Mouse (Mus musculus) activated CD4-positive, CD25-positive, alpha-beta regulatory T cell, adult 4 months (primary cell): Measurements from ENCODE around the gene Piezo1. TPM values are rescaled to one million over a fixed set of nuclear protein-coding genes. Genes with fewer than 3 reads are reported as not detected.

Experiments used
- ATAC-seq: one replicate; pipeline ENCODE4 v1.8.0; 2017
- polyA plus RNA-seq, 2 experiments: library from polyadenylated mRNA; unstranded; fragments of 100-300 nt; shearing (Covaris generic); gene quantifications; one replicate each; pipeline ENCODE4 v1.2.1; 2017

The Piezo1 gene
- polyA plus RNA-seq, 2 experiments from 2014 or later, result 11.8 to 22.2 TPM

DNA sequence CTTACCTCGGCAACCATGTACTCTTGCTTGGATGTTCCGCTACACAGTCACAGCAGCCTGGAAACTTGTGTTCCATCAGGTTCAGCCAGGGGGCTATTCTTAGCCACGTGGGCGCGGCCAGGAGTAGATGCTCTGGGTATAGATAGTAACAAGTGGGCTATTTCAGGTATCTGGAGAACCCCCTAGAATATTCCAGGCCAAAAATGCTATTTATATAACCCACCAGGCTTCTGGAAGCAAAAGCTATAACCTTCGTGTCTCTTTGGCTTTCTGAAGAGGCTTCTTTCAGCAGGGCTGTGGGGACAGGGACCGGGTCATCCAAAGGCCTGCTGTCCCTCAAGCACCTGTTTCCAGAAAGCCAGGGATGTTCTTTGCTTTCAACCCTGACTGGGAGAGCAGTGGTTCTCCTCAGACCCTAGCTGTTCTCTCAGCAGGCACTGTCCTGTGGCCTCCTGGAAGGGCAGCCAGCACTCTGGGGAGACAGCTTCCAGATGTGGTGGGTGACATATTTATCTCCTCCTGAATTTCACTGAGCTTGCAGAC, 99.9 kb downstream of the Piezo1 start:
- no peak for ATAC-seq

DNA sequence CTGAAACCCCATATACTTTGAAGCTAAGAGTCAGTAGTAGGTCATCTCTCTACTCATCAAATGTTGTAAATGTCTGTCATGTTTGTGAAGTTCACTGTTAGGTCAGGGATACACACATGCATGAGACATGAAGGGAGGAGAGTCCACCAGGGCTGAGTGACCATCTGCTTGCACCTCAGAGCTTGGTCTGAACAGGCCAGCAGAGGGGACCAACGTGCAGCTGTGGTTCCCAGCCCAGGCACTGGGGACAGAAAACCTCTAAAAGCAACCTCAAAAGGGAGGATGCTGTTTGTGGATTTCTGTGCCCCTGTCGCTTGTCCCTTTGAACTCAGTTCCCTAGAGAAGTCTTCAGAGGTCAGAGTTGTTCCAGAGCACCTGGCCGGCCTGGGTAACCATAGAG, 105.9 kb downstream of the Piezo1 start:
- ATAC-seq, result no peak

DNA sequence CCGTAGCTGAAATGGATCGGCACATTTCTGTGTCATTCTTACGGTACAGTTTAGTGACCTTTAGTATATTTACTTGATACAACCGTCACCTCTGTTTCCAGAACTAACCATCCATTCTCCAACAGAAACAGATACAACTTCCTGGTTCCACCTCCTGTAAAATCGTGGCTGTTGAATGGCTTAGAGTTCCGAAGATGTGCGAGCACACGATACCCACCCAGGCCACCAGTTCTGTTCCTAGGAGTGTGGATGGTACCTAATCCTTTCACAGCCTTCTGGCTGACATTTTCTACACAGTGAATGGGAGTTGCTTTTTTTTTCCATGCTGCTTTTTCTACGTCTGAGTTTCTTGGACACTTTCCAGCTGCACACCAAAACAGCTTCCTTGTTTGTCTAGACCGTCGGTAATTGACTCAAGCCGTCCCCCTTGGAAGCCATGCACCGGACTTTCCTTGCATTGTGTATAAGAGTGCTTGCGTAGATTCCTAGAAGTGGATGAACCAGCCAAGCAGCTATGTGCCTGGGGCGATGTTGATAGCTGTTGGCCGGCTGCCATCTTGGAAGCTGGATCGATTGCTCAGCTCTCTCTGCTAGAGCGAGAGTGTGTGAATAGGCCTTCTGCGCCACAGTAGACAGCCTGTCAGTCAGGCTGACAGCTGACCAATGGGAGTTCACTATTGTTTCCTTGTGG, 106.9 kb downstream of the Piezo1 start:
- peak; percentile 31 for ATAC-seq

DNA sequence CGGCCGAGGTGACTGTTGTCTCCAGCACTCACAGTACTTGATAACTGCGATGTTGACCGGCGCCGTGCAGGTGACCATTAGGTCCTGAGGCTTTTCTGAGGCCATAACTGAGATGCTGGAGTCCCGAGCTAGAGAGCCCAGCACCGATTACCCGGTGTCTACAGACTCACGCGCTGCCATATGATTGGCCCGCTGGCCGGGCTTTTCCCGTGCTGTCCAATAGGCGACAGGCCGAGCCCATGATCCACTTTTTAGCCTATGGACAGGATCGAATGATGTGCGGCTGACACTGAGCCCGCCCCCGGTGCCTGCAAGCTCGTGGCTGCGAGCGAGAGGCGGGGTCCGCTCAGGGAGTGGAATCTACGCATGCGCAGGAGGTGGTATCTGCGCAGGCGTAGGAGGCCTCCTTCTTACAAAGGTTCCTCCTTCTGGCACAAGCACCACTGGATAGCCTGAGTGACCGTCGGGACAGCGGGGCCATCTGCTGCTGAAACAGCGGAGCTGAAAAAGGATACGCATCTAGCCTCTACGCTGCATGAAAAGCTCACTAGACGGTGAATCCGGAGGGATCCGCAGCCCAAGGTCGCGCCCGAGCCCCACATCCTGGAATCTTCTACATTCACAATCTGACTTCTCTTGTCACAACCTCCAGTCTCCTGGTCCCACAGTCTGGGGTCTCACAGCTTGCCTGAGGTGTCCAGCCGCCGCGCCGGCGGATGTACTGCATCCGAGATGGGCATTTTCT, 107.7 kb downstream of the Piezo1 start, which contains the start of gene Mvd:
Gene Mvd, minus strand, starts transcription at position 161 of the 745 bp plus-strand sequence.
- peak; percentile 99 for ATAC-seq

DNA sequence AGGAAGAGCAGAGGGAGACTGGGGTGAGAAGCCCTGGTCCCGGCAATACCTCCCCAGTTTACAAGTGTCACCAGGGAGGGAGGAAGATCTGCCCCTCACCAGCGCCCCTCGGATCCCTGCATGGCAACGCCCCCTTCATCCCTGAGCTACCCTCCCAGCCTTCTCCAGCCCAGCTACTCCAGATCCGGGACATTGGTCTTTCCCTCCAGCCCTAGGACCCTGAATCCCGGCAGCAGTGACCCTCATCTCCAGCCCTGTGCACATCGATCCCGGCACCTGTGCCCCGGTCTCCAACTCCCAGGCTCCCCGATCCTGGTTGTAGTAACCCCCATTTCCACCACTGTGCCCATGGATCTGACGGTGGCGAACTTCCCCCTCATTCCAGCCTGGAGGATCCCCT, 108.3 kb downstream of the Piezo1 start:
- ATAC-seq, result no peak

DNA sequence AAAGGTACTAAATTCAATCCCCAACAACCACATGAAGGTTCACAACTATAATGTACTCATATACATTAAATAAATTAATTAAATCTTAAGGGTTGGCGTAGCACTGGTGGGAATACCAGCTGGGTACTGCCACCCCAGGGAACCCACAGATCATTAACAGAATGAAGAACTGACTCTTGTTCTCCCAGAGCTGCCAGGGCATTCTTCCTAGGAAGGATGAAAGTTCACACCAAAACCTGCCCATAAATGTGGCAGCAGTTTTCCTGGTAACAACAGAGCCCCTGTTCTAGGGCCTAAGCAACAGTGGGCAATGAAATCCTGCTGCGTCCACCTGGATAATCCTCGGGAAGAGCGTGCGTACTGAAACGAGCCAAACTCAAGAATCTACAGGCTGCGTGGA, 108.8 kb downstream of the Piezo1 start:
- no peak for ATAC-seq

DNA sequence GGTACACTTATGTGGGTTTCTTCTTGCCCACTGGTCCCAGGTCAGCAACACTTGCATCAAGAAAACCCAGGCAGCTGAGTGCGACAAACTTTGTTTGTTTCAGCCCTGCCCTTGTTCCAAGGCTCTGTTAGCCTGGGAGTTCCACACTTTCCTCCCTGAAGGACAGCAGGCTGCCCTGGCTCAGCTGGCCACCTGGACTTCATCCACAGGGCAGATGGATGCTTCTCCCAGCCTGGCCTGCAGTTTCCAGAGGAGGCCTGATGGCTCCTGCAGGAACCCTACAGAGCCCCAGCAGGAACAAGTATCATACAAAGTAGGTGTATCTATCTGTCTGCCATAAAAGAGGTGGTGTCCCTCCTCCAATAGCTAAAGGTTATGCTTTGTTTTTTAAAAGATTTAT, 109.8 kb downstream of the Piezo1 start:
- no peak for ATAC-seq

DNA sequence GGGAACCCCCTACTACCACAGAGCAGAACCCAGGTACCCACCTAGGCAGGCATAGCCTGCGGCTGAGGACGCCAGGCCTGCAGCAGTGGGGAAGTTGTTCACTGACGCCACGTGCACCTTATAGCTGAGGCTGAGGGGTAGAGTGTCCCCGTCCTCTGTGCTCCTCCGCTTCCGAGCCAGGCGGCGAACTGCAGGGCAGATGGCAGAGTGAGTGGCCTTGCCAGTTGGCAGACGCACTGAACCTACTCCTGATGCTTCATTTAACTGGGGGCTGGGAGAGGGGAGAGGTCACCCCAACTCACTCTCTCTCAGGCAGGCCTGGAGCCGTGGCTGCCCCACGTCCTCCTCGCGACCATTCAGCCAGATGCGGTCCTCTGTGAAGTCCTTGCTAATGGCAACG, 111.8 kb downstream of the Piezo1 start:
- ATAC-seq, result no peak

DNA sequence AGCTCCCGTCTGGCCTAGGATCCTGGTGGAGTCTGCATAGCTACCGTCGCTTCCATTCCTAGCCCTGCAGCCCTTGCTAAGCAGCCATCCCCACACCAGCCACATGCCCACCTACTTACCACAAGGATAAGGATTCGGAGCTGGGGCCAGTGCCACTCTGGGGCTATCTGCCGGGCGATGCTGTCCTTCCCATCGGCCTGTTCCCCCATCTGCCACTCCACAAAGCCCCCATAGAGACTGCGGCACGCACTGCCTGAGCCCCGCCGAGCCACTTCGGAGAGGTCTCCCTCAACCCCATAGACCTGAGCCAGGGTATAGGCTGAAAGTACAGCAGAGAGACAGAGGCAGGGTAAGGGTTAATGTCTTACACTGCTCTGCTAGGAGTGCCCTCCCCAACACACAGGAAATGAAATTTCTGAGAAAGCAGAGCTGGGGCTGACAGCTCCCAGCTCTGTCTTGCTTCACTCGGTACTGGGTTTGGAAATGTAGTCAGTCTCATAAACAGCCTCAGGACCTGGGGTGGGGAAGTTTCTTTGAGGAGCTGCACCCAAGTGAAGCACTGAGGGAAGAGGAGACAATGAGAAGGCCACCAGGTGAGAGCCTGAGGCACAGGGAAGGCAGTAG, 113.3 kb downstream of the Piezo1 start:
- ATAC-seq, result peak; percentile 69

DNA sequence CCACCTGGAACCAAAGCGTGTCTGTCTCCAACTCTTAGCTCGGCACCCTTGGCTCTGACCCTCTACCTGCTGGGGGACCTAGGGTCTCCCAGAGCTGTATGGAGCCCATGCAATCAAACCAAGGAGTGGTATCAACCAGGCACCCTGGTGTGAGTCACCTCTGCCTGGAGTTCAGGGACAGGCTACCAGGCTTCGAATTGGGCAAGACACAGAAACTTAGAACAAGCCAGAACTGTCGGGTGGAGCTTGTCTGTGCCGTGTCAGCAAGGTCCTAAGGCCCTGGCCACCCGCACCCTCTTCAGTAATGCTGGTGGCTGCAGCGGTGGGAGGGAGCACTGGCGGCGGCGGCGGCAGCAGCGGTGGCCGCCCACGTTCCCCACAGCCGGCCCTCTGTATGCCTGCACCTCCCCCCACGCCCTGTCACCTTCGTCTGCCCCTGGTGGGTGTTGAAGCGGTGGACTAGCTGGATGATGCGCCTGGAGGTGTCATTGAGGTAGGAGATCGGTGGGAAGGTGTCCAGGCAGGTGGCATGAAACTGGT, 114.5 kb downstream of the Piezo1 start:
- no peak for ATAC-seq

DNA sequence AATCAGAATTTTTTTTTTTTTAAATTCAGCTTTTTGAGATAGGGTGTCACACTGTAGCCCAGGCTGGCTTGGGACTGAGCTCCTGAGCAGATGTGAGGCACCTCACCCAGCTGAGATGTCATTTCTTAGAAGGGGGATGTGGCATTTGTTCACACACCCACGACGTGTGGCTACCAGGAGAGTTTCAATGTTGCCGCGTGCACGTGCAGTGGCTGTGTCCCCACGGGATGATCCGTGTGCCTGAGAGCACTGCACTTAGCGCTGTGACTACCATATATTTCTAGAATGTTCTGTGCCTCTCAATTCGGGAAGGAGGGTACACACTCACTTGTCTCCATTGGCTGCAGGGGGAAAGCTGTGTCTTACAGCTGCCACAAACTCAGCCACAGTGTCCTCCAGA, 115.0 kb downstream of the Piezo1 start:
- peak; percentile 9 for ATAC-seq

DNA sequence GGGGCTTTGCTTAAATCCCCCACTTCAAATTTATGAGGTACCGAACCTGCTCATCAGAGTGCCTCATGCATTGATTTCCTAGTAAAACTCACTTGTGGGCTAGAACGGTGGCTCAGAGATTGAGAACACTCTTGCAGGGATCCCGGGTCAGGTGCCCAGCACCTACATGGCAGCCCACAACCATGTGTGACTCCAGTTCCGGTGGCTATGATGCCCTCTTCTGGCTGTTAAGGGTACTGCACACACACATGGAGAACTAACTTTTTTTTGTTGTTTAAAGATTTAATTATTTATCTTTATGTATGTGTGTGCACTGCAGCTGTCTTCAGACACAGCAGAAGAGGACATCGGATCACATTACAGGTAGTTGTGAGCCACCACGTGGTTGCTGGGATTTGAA, 115.8 kb downstream of the Piezo1 start:
- no peak for ATAC-seq

DNA sequence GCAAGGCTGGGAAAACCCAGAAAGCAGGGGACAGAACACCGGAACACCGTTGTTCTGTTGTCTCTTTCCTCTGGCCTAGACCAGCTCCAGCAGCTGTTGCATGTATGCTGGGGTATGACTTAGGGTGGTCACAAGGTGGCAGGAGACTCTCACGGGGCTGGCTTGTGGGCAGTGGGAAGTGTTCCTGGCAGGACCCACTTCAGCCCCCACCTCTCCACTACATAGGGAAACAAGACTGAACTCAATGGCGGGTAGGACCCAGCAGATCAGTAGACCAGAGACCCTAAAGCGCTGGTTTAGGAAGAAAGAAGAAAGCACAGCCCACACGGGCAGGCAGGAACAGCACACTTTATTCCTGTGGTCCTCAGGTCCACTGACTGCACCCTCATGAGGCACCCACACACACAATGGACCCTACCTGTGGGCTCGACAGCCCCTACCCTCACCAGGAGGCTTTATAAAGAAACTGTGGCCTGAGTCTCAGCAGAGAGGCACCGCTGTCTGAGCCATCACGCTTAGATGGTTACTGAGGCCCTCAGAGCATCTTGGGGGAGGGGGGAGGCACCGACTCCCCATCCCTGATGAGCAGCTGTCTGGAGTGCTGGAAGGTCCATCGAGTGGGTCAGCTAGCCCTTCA, 117.7 kb downstream of the Piezo1 start:
- ATAC-seq, result no peak

DNA sequence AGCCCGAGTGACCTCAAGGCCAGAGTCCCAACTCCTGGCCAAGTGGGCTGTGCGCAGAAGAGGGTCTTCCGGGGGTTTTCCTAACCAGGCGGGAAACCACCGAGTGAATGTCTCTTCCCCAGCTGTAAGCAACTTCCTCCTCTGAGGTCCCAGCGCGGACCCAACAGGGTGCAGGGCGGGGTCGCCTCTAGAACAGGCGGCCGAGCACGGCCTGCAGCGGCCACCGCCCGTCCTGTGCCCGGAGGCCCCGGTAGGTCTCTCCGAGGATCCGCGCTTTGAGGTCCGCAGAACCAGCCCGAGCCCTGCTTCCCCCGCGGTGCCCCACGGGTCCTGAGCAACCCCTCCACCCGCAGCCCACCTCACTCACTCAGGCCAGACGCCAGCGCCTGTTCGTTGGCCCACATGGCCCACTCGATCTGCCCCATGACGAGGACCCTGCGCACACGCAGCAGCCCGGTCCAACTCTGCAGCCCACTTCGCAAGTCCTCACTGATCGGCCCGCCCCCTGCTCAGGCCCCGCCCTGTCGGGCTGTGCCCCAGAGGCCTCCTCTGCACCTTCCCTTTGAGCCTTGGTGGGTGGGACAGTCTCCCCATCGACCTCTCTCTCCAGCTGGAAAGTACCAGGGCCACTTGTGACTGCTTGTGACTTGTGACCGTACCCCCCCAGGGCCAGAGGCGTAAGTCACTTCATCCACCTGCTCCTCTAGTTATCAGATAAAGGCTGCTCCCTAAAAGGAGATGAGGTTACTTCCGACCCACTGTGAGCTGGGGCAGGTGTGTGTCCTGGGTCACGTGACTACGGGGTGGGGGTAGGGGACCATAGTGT, 118.5 kb downstream of the Piezo1 start, which contains the start of gene Cyba:
Gene Cyba, minus strand, starts transcription at position 488 of the 826 bp plus-strand sequence.
- peak; percentile 70 for ATAC-seq

Other genes starting within 250 kb of the Piezo1 start
- gene Trhr2, start 190.6 kb downstream of the Piezo1 start, polyA plus RNA-seq, result not detected
- 10 to 100 TPM; 10.9 to 18.2 TPM for gene Zc3h18, start 174.7 kb downstream of the Piezo1 start, polyA plus RNA-seq
- not detected for gene Il17c, start 129.3 kb downstream of the Piezo1 start, polyA plus RNA-seq
- gene Cyba, start 118.4 kb downstream of the Piezo1 start, polyA plus RNA-seq, result 100 to 1,000 TPM; 750 to 796 TPM
- 10 to 100 TPM; 14.8 to 15.1 TPM for gene Mvd, start 107.9 kb downstream of the Piezo1 start, polyA plus RNA-seq
- gene Snai3, start 90.6 kb downstream of the Piezo1 start, polyA plus RNA-seq, result 1 to 10 TPM; 3.2 to 5.1 TPM
- 10 to 100 TPM; 35.0 to 36.0 TPM for gene Rnf166, start 75.3 kb downstream of the Piezo1 start, polyA plus RNA-seq
- 10 to 100 TPM; 11.0 to 14.6 TPM for gene Ctu2, start 75.2 kb downstream of the Piezo1 start, polyA plus RNA-seq
- gene Cdt1, start 16.7 kb upstream of the Piezo1 start, polyA plus RNA-seq, result 10 to 100 TPM; 10.4 to 13.0 TPM
- 100 to 1,000 TPM; 168 to 203 TPM for gene Aprt, start 25.6 kb upstream of the Piezo1 start, polyA plus RNA-seq
- gene Galns, start 60.1 kb upstream of the Piezo1 start, polyA plus RNA-seq, result 10 to 100 TPM in 1 of 2 experiments, 1 to 10 TPM in 1; 9.8 to 10.5 TPM
- gene Trappc2l, start 60.3 kb upstream of the Piezo1 start, polyA plus RNA-seq, result 10 to 100 TPM; 46.3 to 78.4 TPM
- not detected for gene Pabpn1l, start 71.4 kb upstream of the Piezo1 start, polyA plus RNA-seq
- gene Cbfa2t3, start 147.8 kb upstream of the Piezo1 start, polyA plus RNA-seq, result under 1 TPM; 0.08 to 0.28 TPM
- 10 to 100 TPM in 1 of 2 experiments, 1 to 10 TPM in 1; 8.0 to 10.2 TPM for gene Acsf3, start 224.2 kb upstream of the Piezo1 start, polyA plus RNA-seq